Mouse (Mus musculus) midbrain, embryonic 14.5 days (tissue): Measurements from ENCODE around the gene Plxdc1. TPM values are rescaled to one million over a fixed set of nuclear protein-coding genes. Genes with fewer than 3 reads are reported as not detected.
A peak's percentile ranks its signal among the peaks of the same experiment; 100 is the strongest.

ENCODE experiments used
- ATAC-seq: fragments of 200-750 bp; cut with Nextera tagmentation; 2 replicates; pipeline ENCODE4 v1.8.0; 2017; ENCODE audit warnings: moderate number of reproducible peaks, moderate library complexity; ENCODE audit not compliant: low FRiP score, low TSS enrichment
- DNase-seq: peaks from one replicate; pipeline ENCODE4 v3.0.0-alpha.2; 2015
- H3K27ac ChIP-seq: fragments of 300-500 bp; sonication (generic); replicated peaks from 2 replicates; pipeline ENCODE4 v1.5.1; 2014; ENCODE audit warnings: mild to moderate bottlenecking, low read depth, low read length, moderate library complexity
- H3K27me3 ChIP-seq: fragments of 300-500 bp; sonication (generic); 2 replicates; pipeline ENCODE4 v1.6.1; 2014; ENCODE audit warnings: low read length, control low read depth, mixed read lengths; ENCODE audit not compliant: control insufficient read depth, insufficient read depth
- H3K36me3 ChIP-seq: fragments of 300-500 bp; sonication (generic); 2 replicates; pipeline ENCODE4 v1.6.1; 2014; ENCODE audit warnings: low read length, control low read depth; ENCODE audit not compliant: control insufficient read depth, insufficient read depth
- H3K4me1 ChIP-seq: fragments of 300-500 bp; sonication (generic); 2 replicates; pipeline ENCODE4 v1.6.1; 2014; ENCODE audit warnings: mild to moderate bottlenecking, antibody characterized with exemption, low read length, control low read depth; ENCODE audit not compliant: control insufficient read depth, insufficient read depth
- H3K4me2 ChIP-seq: fragments of 300-500 bp; sonication (generic); 2 replicates; pipeline ENCODE4 v1.6.1; 2014; ENCODE audit warnings: mild to moderate bottlenecking, low read length, moderate library complexity
- H3K4me3 ChIP-seq: fragments of 300-500 bp; sonication (generic); replicated peaks from 2 replicates; pipeline ENCODE4 v1.5.1; 2014; ENCODE audit warnings: low read depth, low read length
- H3K9ac ChIP-seq: fragments of 300-500 bp; sonication (generic); replicated peaks from 2 replicates; pipeline ENCODE4 v1.6.1; 2014; ENCODE audit warnings: mild to moderate bottlenecking, low read length, moderate library complexity
- H3K9me3 ChIP-seq: fragments of 300-500 bp; sonication (generic); 2 replicates; pipeline ENCODE4 v1.6.1; 2016; ENCODE audit warnings: low read length, control low read depth, mixed read lengths; ENCODE audit not compliant: control insufficient read depth
- WGBS: fragments of 180-500 bp; shearing (Covaris S2); extraction: QIAGEN DNeasy Blood & Tissue Kit; methylation state at CpG from one replicate; pipeline ENCODE4 v1.1.7; 2014; 5-methylcytosine and 5-hydroxymethylcytosine counted together
- polyA plus RNA-seq: library from polyadenylated mRNA; unstranded; fragments of >200 nt; fragmentation: Nextera tagmentation; extraction: Ambion mirVana; gene quantifications from 2 replicates; pipeline ENCODE4 v1.2.1, GENCODE M21; 2014

Gene Plxdc1
- polyA plus RNA-seq, 1 experiment from 2014 or later = 0.96 TPM

DNA sequence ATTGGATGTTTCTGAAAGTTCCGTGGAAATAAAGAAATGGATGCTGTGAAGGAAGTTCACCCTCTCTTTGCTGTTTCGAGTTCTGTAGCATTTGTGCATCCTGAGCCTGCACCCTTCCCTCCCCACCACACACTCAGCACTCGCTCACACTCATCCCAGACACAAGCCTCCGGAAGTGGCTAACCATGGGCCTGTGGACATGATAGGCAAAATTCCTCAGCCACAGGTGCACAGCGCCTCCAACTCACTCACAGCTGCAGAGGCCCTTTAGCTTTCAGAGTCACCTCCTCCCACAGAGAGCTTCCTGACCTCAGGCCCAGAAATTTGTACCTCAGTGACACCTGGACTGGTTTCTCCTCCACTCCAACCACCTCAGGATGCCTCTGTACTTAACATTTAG lies 8.4 kb downstream of the Plxdc1 start:
- Histone ChIP-seq H3K4me1 (no peaks in the 10 kb centered on the region), H3K27ac (no peak overlapping the region), H3K36me3 (no peaks in the 10 kb centered on the region), H3K4me2 (no peak overlapping the region), H3K4me3 (no peak overlapping the region), H3K9ac (no peak overlapping the region), H3K27me3 (no peaks in the 10 kb centered on the region), H3K9me3 (no peaks in the 10 kb centered on the region)
- ATAC-seq = no peak
- DNase-seq = no peak
- WGBS = 75% methylated on average over 5 of the region's 5 CpGs

DNA sequence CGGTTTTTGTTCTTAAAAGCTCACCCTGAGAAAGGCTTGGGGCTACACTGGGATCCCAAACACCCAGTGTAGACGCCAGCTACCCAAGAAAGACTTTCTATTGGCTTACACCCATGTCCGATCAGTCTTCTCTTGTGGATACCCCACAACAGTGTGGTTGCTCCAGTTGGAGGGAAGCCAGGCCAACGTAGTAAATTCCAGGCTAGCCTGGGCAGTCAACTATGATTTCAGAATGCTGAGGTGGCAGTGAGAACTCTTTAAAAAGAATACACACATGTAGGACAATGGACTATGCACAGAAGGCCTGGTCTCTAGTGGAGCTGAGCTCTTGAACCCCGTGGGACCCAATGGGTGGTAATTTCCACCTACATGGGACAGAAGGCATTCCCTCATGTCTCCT lies 11.5 kb downstream of the Plxdc1 start:
- H3K9me3 ChIP-seq = no peaks in the 10 kb centered on the region
- 88% methylated on average over 5 of the region's 5 CpGs for WGBS
- no peak overlapping the region for H3K4me2 ChIP-seq
- no peak for DNase-seq
- no peaks in the 10 kb centered on the region for H3K4me1 ChIP-seq
- H3K27me3 ChIP-seq = no peaks in the 10 kb centered on the region
- ATAC-seq = no peak
- H3K4me3 ChIP-seq = no peak overlapping the region
- H3K27ac ChIP-seq = no peak overlapping the region
- H3K9ac ChIP-seq = no peak overlapping the region
- H3K36me3 ChIP-seq = no peaks in the 10 kb centered on the region

DNA sequence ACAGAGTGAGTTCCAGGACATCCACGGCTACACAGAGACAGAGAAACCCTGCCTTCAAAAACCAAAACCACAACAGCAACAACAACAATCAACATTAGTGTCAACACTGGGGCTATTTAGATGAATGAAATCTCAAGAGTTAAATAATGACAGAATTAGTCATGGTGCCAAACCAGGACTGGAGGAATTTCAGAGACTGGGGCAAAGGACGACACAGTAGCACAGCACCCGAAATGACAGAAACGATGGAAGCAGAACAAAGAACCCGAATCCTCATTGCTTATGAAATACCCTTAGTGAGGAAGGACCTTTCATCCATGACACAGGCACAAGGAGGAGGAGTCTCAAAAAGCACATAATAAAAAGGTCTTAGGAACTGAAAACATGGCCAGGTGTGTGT lies 12.1 kb downstream of the Plxdc1 start:
- no peaks in the 10 kb centered on the region for H3K4me1 ChIP-seq
- ATAC-seq = no peak
- 87% methylated on average over 5 of the region's 5 CpGs for WGBS
- no peak for DNase-seq
- H3K27ac ChIP-seq = no peak overlapping the region
- no peak overlapping the region for H3K9ac ChIP-seq
- no peak overlapping the region for H3K4me2 ChIP-seq
- H3K9me3 ChIP-seq = no peaks in the 10 kb centered on the region
- no peaks in the 10 kb centered on the region for H3K27me3 ChIP-seq
- no peak overlapping the region for H3K4me3 ChIP-seq
- no peaks in the 10 kb centered on the region for H3K36me3 ChIP-seq

DNA sequence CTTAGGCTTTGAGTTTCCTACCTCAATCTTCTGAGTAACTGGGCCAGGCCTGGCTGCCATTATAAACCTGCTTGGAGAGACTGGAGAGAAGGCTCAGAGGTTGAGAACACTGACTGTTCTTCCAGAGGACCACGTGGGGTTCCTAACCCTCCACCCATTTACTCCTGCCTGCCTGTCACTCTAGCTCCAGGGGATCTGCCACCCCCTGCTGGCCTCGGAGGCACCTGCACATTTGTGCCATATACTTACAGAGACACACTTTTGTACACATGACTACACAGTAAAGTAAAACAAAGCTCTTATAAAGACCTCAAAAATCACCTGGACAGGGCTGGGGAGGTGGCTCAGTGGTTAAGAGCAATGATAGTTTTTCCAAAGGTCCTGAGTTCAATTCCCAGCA lies 13.8 kb downstream of the Plxdc1 start:
- Histone ChIP-seq H3K27me3 (no peaks in the 10 kb centered on the region), H3K4me3 (no peak overlapping the region), H3K36me3 (no peaks in the 10 kb centered on the region), H3K4me2 (no peak overlapping the region), H3K27ac (no peak overlapping the region), H3K9me3 (no peaks in the 10 kb centered on the region), H3K9ac (no peak overlapping the region), H3K4me1 (no peaks in the 10 kb centered on the region)
- 70% methylated on average over 2 of the region's 2 CpGs for WGBS
- ATAC-seq (no peak), DNase-seq (no peak)

DNA sequence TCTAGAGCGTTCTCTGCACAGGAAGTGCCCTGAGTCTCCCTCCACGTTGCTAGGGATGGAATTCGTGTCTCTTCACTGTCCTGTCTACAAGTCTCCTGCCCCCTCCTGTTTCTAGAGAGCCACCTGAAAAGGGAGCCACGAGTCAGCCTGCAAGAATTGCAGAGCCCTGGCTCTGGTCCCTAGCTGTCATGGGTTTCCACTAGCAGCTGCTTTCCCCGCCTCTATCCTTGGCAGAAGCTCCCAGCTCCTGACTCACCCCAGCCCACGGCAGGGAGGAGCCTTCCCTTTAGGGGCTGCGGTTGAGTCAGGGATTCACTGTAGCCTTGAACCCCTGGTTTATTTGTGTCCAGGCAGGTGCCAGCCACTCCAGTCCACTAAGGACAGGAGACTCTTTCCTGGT lies 15.0 kb downstream of the Plxdc1 start:
- Histone ChIP-seq H3K4me1 (no peaks in the 10 kb centered on the region), H3K9ac (no peak overlapping the region), H3K27ac (no peak overlapping the region), H3K4me3 (no peak overlapping the region), H3K9me3 (no peaks in the 10 kb centered on the region), H3K27me3 (no peaks in the 10 kb centered on the region), H3K36me3 (no peaks in the 10 kb centered on the region), H3K4me2 (no peak overlapping the region)
- DNase-seq (no peak), ATAC-seq (no peak)
- WGBS = 43% methylated on average over 7 of the region's 7 CpGs

DNA sequence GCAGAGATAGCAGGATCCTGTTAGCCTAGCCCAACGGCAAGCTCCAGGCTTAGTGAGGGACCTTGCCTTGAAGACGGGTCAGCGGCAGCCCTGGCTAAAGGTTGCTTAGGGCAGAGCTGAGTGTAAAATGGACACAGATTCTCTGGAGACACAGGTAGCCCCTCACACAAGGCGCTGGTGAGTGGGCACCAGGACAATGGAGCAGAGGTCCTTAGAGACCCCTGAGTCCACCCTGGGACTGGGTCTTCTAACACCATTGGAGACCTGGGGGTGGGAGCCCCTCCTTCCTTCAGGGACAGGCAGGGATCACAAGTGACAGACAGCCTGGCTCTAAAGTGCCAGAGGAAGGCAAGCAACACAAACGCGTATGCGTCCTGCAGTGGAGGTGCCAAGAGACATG lies 15.5 kb downstream of the Plxdc1 start:
- Histone ChIP-seq H3K9ac (no peak overlapping the region), H3K36me3 (no peaks in the 10 kb centered on the region), H3K9me3 (no peaks in the 10 kb centered on the region), H3K4me1 (no peaks in the 10 kb centered on the region), H3K27me3 (no peaks in the 10 kb centered on the region), H3K4me2 (no peak overlapping the region), H3K4me3 (no peak overlapping the region), H3K27ac (no peak overlapping the region)
- 93% methylated on average over 7 of the region's 7 CpGs for WGBS
- ATAC-seq = no peak
- no peak for DNase-seq

DNA sequence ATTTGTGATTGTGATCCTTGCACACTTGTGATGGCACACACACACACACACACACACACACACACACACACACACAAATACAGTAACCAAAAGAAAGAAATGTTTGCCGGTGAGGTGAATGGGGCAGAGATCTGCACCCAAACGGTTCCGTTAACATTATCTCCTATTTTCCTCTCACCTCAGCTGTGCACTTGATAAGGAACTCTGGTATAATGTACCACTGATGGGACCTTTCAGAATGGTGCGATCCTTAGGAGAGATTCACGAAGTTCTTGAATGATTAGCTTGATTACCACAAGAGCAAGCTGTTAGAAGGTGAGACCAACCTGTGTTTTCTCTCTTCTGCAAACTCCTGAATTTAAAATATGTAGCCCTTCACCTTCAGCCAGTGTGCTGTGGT lies 17.9 kb downstream of the Plxdc1 start:
- H3K27me3 ChIP-seq = no peaks in the 10 kb centered on the region
- H3K9ac ChIP-seq = no peak overlapping the region
- no peak overlapping the region for H3K27ac ChIP-seq
- H3K4me1 ChIP-seq = no peaks in the 10 kb centered on the region
- 78% methylated on average over 5 of the region's 5 CpGs for WGBS
- no peak overlapping the region for H3K4me3 ChIP-seq
- H3K9me3 ChIP-seq = no peaks in the 10 kb centered on the region
- H3K4me2 ChIP-seq = no peak overlapping the region
- DNase-seq (no peak), ATAC-seq (no peak)
- no peaks in the 10 kb centered on the region for H3K36me3 ChIP-seq

DNA sequence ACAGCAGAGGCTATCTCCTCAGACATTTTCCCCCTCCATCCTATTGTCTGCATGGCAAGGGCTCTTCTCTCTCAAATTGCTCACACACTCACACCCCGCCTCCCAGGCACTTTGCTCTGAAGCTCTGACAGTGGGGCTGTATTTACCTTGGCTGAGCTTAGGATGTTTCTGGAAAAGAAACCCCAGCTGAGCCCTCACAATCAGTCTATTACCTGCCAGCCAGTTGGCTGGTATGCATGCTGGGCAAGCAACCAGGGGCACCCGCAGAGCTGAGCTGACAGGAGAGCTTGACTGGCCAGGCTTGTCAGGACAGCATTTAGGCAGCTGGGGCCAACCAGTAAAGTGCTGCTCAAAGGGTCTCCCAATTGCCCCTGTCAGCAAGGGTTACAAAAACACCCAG lies 19.1 kb downstream of the Plxdc1 start:
- Histone ChIP-seq H3K27me3 (no peaks in the 10 kb centered on the region), H3K4me2 (no peak overlapping the region), H3K4me1 (no peaks in the 10 kb centered on the region), H3K36me3 (no peaks in the 10 kb centered on the region), H3K4me3 (no peak overlapping the region), H3K9me3 (no peaks in the 10 kb centered on the region), H3K27ac (no peak overlapping the region), H3K9ac (no peak overlapping the region)
- ATAC-seq (no peak), DNase-seq (peak; percentile 48)
- WGBS = 45% methylated on average over 2 of the region's 2 CpGs

DNA sequence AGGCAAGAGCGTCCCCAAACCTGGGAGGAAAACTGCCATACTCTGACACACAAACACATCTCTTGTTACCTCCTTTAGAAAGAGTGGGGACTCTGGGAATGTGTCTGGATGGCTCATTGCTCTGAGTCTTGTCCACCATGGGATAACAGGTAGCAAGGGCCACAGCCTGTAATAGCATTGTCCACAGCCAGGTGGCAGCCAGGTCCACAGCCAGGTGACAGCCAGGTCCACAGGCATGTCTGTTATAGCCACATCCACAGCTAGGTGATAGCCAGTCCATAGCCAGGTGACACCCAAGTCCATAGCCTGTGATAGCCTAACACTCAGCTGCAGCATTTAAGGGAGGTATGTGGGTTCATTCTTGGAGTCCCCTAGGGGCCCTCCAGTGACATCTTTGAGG lies 25.3 kb downstream of the Plxdc1 start:
- no peak for ATAC-seq

More for the DNA sequence above, 25.3 kb downstream of the Plxdc1 start:
- no peak overlapping the region for H3K4me3 ChIP-seq
- 84% methylated on average over 1 of the region's 1 CpGs for WGBS
- no peaks in the 10 kb centered on the region for H3K36me3 ChIP-seq
- H3K9me3 ChIP-seq = no peaks in the 10 kb centered on the region
- no peaks in the 10 kb centered on the region for H3K27me3 ChIP-seq
- H3K4me2 ChIP-seq = no peak overlapping the region
- H3K4me1 ChIP-seq = peaks cover 11% of the 10 kb centered on the region
- H3K9ac ChIP-seq = no peak overlapping the region
- DNase-seq = no peak
- no peak overlapping the region for H3K27ac ChIP-seq
